Mouse (Mus musculus) embryonic facial prominence, embryonic 13.5 days (tissue): ENCODE measurements around the gene Cfap206. TPM values are rescaled to one million over a fixed set of nuclear protein-coding genes. Genes with fewer than 3 reads are reported as not detected.

Source experiments
- ATAC-seq: fragments of 200-750 bp; cut with Nextera tagmentation; 2 replicates; pipeline ENCODE4 v1.8.0; 2017; ENCODE audit warnings: low read depth; ENCODE audit not compliant: insufficient number of reproducible peaks, insufficient read depth, low FRiP score, low TSS enrichment
- H3K27ac ChIP-seq: fragments of 300-500 bp; sonication (generic); 2 replicates; pipeline ENCODE4 v1.5.1; 2015; ENCODE audit warnings: moderate library complexity, mild to moderate bottlenecking, inconsistent platforms
- H3K27me3 ChIP-seq: fragments of 300-500 bp; sonication (generic); 2 replicates; pipeline ENCODE4 v1.6.1; 2015; ENCODE audit warnings: mild to moderate bottlenecking, inconsistent platforms
- H3K36me3 ChIP-seq: fragments of 300-500 bp; sonication (generic); 2 replicates; pipeline ENCODE4 v1.6.1; 2015; ENCODE audit warnings: mild to moderate bottlenecking, inconsistent platforms
- H3K4me1 ChIP-seq: fragments of 300-500 bp; sonication (generic); 2 replicates; pipeline ENCODE4 v1.6.1; 2015; ENCODE audit warnings: inconsistent platforms
- H3K4me2 ChIP-seq: fragments of 300-500 bp; sonication (generic); 2 replicates; pipeline ENCODE4 v1.6.1; 2015; ENCODE audit warnings: moderate library complexity, mild to moderate bottlenecking, inconsistent platforms
- H3K4me3 ChIP-seq: fragments of 300-500 bp; sonication (generic); 2 replicates; pipeline ENCODE4 v1.5.1; 2015; ENCODE audit warnings: mild to moderate bottlenecking, inconsistent platforms
- H3K9ac ChIP-seq: fragments of 300-500 bp; sonication (generic); 2 replicates; pipeline ENCODE4 v1.6.1; 2015; ENCODE audit warnings: mild to moderate bottlenecking, inconsistent platforms
- H3K9me3 ChIP-seq: fragments of 300-500 bp; sonication (generic); 2 replicates; pipeline ENCODE4 v1.6.1; 2016; ENCODE audit warnings: inconsistent platforms
- WGBS: fragments of 180-500 bp; shearing (Covaris S2); methylation state at CpG from one replicate; pipeline ENCODE4 v1.1.7; 2015; ENCODE audit warnings: mixed read lengths; 5-methylcytosine and 5-hydroxymethylcytosine counted together
- polyA plus RNA-seq: library from polyadenylated mRNA; unstranded; fragments of >200 nt; fragmentation: Nextera tagmentation; extraction: Ambion mirVana; gene quantifications from 2 replicates; pipeline ENCODE4 v1.2.1, GENCODE M21; 2015

Cfap206 gene
- polyA plus RNA-seq, 1 experiment from 2014 or later, result 0.27 TPM

- Histone ChIP-seq H3K9ac (no peak overlapping the region), H3K27me3 (no peaks in the 10 kb centered on the region), H3K4me3 (no peak overlapping the region), H3K27ac (no peak overlapping the region), H3K9me3 (no peaks in the 10 kb centered on the region), H3K4me1 (no peaks in the 10 kb centered on the region), H3K4me2 (no peak overlapping the region), H3K36me3 (peaks cover 88% of the 10 kb centered on the region)
- WGBS, result 91% methylated on average over 6 of the region's 6 CpGs
- ATAC-seq, result no peak
These were observed 68.1 kb downstream of the Cfap206 start for GRCm38 (mm10) chr4:34661927-34662326.

GRCm38 (mm10) chr4:34661514-34661913 lies 68.5 kb downstream of the Cfap206 start:
- H3K36me3 ChIP-seq, result peaks cover 88% of the 10 kb centered on the region
- H3K27ac ChIP-seq, result no peak overlapping the region
- H3K4me2 ChIP-seq, result no peak overlapping the region
- no peak overlapping the region for H3K9ac ChIP-seq
- H3K27me3 ChIP-seq, result no peaks in the 10 kb centered on the region
- no peak overlapping the region for H3K4me3 ChIP-seq
- H3K9me3 ChIP-seq, result no peaks in the 10 kb centered on the region
- ATAC-seq, result no peak
- no peaks in the 10 kb centered on the region for H3K4me1 ChIP-seq
- WGBS, result 94% methylated on average over 2 of the region's 2 CpGs

GRCm38 (mm10) chr4:34659012-34659411 lies 71.0 kb downstream of the Cfap206 start:
- Histone ChIP-seq H3K4me2 (no peak overlapping the region), H3K9me3 (no peaks in the 10 kb centered on the region), H3K27ac (no peak overlapping the region), H3K4me1 (no peaks in the 10 kb centered on the region), H3K27me3 (no peaks in the 10 kb centered on the region), H3K9ac (no peak overlapping the region), H3K36me3 (peaks cover 88% of the 10 kb centered on the region), H3K4me3 (no peak overlapping the region)
- WGBS, result 79% methylated on average over 2 of the region's 2 CpGs
- no peak for ATAC-seq

- Histone ChIP-seq H3K4me1 (no peaks in the 10 kb centered on the region), H3K27me3 (no peaks in the 10 kb centered on the region), H3K27ac (no peak overlapping the region), H3K9me3 (no peaks in the 10 kb centered on the region), H3K9ac (no peak overlapping the region), H3K4me2 (no peak overlapping the region), H3K4me3 (no peak overlapping the region), H3K36me3 (peaks cover 81% of the 10 kb centered on the region)
- ATAC-seq, result no peak
- 95% methylated on average over 10 of the region's 10 CpGs for WGBS
These were observed 73.9 kb downstream of the Cfap206 start for GRCm38 (mm10) chr4:34656101-34656500.

- Histone ChIP-seq H3K36me3 (peaks cover 60% of the 10 kb centered on the region), H3K4me1 (no peaks in the 10 kb centered on the region), H3K27me3 (no peaks in the 10 kb centered on the region), H3K4me2 (no peak overlapping the region), H3K27ac (no peak overlapping the region), H3K9ac (no peak overlapping the region), H3K9me3 (no peaks in the 10 kb centered on the region), H3K4me3 (no peak overlapping the region)
- no peak for ATAC-seq
- WGBS, result 91% methylated on average over 7 of the region's 7 CpGs
These were observed 76.8 kb downstream of the Cfap206 start for GRCm38 (mm10) chr4:34653179-34653578.

- ATAC-seq, result no peak
- H3K4me2 ChIP-seq, result no peak overlapping the region
- no peaks in the 10 kb centered on the region for H3K27me3 ChIP-seq
- H3K4me3 ChIP-seq, result no peak overlapping the region
- no peaks in the 10 kb centered on the region; the same call in 1 of the 2 replicates for H3K4me1 ChIP-seq
- no peaks in the 10 kb centered on the region for H3K9me3 ChIP-seq
- H3K27ac ChIP-seq, result no peak overlapping the region
- H3K36me3 ChIP-seq, result peaks cover 59% of the 10 kb centered on the region
- no peak overlapping the region for H3K9ac ChIP-seq
These were observed 85.2 kb downstream of the Cfap206 start for GRCm38 (mm10) chr4:34644779-34645178.

GRCm38 (mm10) chr4:34640731-34641130 lies 89.3 kb downstream of the Cfap206 start:
- no peak overlapping the region for H3K4me2 ChIP-seq
- H3K9ac ChIP-seq, result no peak overlapping the region
- H3K9me3 ChIP-seq, result no peaks in the 10 kb centered on the region
- peaks cover 40% of the 10 kb centered on the region for H3K36me3 ChIP-seq
- ATAC-seq, result no peak
- 98% methylated on average over 3 of the region's 3 CpGs for WGBS
- H3K27me3 ChIP-seq, result no peaks in the 10 kb centered on the region
- no peak overlapping the region for H3K27ac ChIP-seq
- H3K4me1 ChIP-seq, result no peaks in the 10 kb centered on the region; the same call in 1 of the 2 replicates
- no peak overlapping the region for H3K4me3 ChIP-seq

GRCm38 (mm10) chr4:34639745-34640364 lies 90.2 kb downstream of the Cfap206 start:
- WGBS, result 47% methylated on average over 5 of the region's 5 CpGs
- Histone ChIP-seq H3K4me2 (no peak overlapping the region), H3K4me1 (no peaks in the 10 kb centered on the region; the same call in 1 of the 2 replicates), H3K9me3 (no peaks in the 10 kb centered on the region), H3K27ac (no peak overlapping the region; the same call in 1 of the 2 replicates), H3K4me3 (no peak overlapping the region), H3K27me3 (no peaks in the 10 kb centered on the region), H3K9ac (no peak overlapping the region), H3K36me3 (peaks cover 45% of the 10 kb centered on the region)
- no peak for ATAC-seq

Other genes with a start within 250 kb of the Cfap206 start
- 59.0 and 65.1 TPM in 2 replicates for gene Akirin2, start 179.3 kb downstream of the Cfap206 start, polyA plus RNA-seq
- 91.3 and 102 TPM in 2 replicates for gene Orc3, start 115.3 kb downstream of the Cfap206 start, polyA plus RNA-seq
- 68.0 and 72.1 TPM in 2 replicates for gene Rars2, start 115.2 kb downstream of the Cfap206 start, polyA plus RNA-seq
- gene Slc35a1, start 42.8 kb downstream of the Cfap206 start, polyA plus RNA-seq, result 50.4 and 50.9 TPM in 2 replicates
- gene Gm136, start 26.1 kb upstream of the Cfap206 start, polyA plus RNA-seq, result not detected in 2 replicates
- 54.0 and 55.2 TPM in 2 replicates for gene Smim8, start 48.2 kb upstream of the Cfap206 start, polyA plus RNA-seq
- gene Zfp292, start 152.8 kb upstream of the Cfap206 start, polyA plus RNA-seq, result 22.2 and 25.6 TPM in 2 replicates
- gene Cga, start 163.6 kb upstream of the Cfap206 start, polyA plus RNA-seq, result 0.53 TPM in 1 of 2 replicates, not detected in the other